Mouse (Mus musculus): ENCODE measurements around the gene Ddx50. TPM values are rescaled to one million over a fixed set of nuclear protein-coding genes. Genes with fewer than 3 reads are reported as not detected.
A peak's percentile ranks its signal among the peaks of the same experiment; 100 is the strongest.

Gene Ddx50
- total and polyA plus RNA-seq, 3 experiments, result 51.8 to 71.5 TPM; not detected in 1

DNA sequence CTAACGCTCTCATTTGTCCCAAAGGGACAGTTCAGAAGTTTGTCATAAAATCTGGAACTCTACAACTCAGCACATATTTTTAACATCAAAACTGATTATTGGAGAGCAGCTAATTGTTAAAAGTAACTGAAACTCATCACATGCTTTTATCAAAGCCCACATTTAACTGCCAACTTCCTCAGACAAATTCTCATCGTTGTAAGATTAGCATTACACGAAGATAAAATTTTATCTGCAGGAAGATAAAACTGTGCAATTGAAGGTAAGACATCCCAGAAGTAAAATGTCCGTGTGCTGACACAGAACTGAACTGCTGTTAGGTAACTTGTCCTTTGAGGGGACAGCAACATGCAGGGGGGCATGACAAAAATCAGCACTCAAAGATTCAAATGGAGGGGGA is 82.2 kb downstream of the Ddx50 start (continued):
- TF ChIP-seq POLR2A (IDR thresholded peaks at IDR 0.05; ENCODE audit: control insufficient read depth in 1 of 2, insufficient read depth in 1 of 2, low read depth in 1 of 2, low read length in 2 of 2, poor library complexity in 1 of 2) (no peak), MYC (IDR thresholded peaks at IDR 0.05; ENCODE audit: low read depth, low read length) (peak; percentile 59; the same call in 1 of the 2 replicates), TBP (IDR thresholded peaks at IDR 0.05; ENCODE audit: low read depth, low read length) (no peak), ZKSCAN1 (IDR thresholded peaks at IDR 0.05; ENCODE audit: low read depth, low read length) (no peak), NELFE (IDR thresholded peaks at IDR 0.05; ENCODE audit: low read depth, low read length) (no peak), ZMIZ1 (IDR thresholded peaks at IDR 0.05; ENCODE audit: low read depth, low read length) (no peak), JUND (IDR thresholded peaks at IDR 0.05; ENCODE audit: low read depth, low read length) (no peak), CTCF (IDR thresholded peaks at IDR 0.05 in 2 of 3, conservative IDR thresholded peaks at IDR 0.05 in 1 of 3; ENCODE audit: control insufficient read depth in 1 of 3, insufficient read depth in 1 of 3, low read depth in 2 of 3, low read length in 3 of 3, poor library complexity in 1 of 3, severe bottlenecking in 1 of 3) (no peak), SIN3A (IDR thresholded peaks at IDR 0.05; ENCODE audit: low read length) (peak; percentile 96), CHD2 (IDR thresholded peaks at IDR 0.05; ENCODE audit: low read length) (peak; percentile 17; the same call in 1 of the 2 replicates), KAT2A (conservative IDR thresholded peaks at IDR 0.05; ENCODE audit: low read depth, low read length) (0 out of 2 replicates have a peak, but pooled peaks have one; percentile 47), TAL1 (IDR thresholded peaks at IDR 0.05; ENCODE audit: low read length) (no peak), USF2 (IDR thresholded peaks at IDR 0.05; ENCODE audit: borderline replicate concordance in 1 of 2, insufficient read depth in 1 of 2, low read depth in 1 of 2, low read length in 2 of 2) (no peak), POLR2AphosphoS2 (IDR thresholded peaks at IDR 0.05; ENCODE audit: low read length) (no peak), MEF2A (IDR thresholded peaks at IDR 0.05; ENCODE audit: extremely low read depth, insufficient replicate concordance, low read depth, low read length, poor library complexity, severe bottlenecking) (peak; percentile 83), ZNF384 (IDR thresholded peaks at IDR 0.05; ENCODE audit: low read depth, low read length) (peak; percentile 69; the same call in 1 of the 2 replicates), USF1 (IDR thresholded peaks at IDR 0.05; ENCODE audit: low read depth, low read length) (peak; percentile 55), MYB (IDR thresholded peaks at IDR 0.05; ENCODE audit: low read depth, low read length) (peak; percentile 99), MAFK (IDR thresholded peaks at IDR 0.05; ENCODE audit: borderline replicate concordance, low read depth, low read length) (peak; percentile 66; the same call in 1 of the 2 replicates)

Other genes with a start within 250 kb of the Ddx50 start
- 0.42 and 0.69 TPM in 2 replicates for gene Hkdc1, start 228.7 kb downstream of the Ddx50 start, total RNA-seq (2012; rRNA removed)
- under 1 TPM in 1 of 2 experiments, not detected in 1; 0.38 TPM for gene Hkdc1, start 228.7 kb downstream of the Ddx50 start, polyA plus RNA-seq (2012; ENCODE audit: insufficient read depth in 1 of 2, insufficient read length in 2 of 2, low read depth in 1 of 2, low replicate concordance in 2 of 2, missing spikeins in 1 of 2)
- gene 4930507D05Rik, start 201.7 kb downstream of the Ddx50 start, total RNA-seq (2012; rRNA removed), result 0.36 and 0.58 TPM in 2 replicates
- gene 4930507D05Rik, start 201.7 kb downstream of the Ddx50 start, polyA plus RNA-seq (2012; ENCODE audit: insufficient read depth in 1 of 2, insufficient read length in 2 of 2, low read depth in 1 of 2, low replicate concordance in 2 of 2, missing spikeins in 1 of 2), result under 1 TPM in 1 of 2 experiments, not detected in 1; 0.33 TPM
- 42.3 and 51.8 TPM in 2 replicates for gene Supv3l1, start 201.5 kb downstream of the Ddx50 start, total RNA-seq (2012; rRNA removed)
- gene Supv3l1, start 201.5 kb downstream of the Ddx50 start, polyA plus RNA-seq (2012; ENCODE audit: insufficient read depth in 1 of 2, insufficient read length in 2 of 2, low read depth in 1 of 2, low replicate concordance in 2 of 2, missing spikeins in 1 of 2), result 10 to 100 TPM in 1 of 2 experiments, not detected in 1; 72.0 TPM
- 34.2 and 43.6 TPM in 2 replicates for gene Vps26a, start 164.4 kb downstream of the Ddx50 start, total RNA-seq (2012; rRNA removed)
- gene Vps26a, start 164.4 kb downstream of the Ddx50 start, polyA plus RNA-seq (2012; ENCODE audit: insufficient read depth in 1 of 2, insufficient read length in 2 of 2, low read depth in 1 of 2, low replicate concordance in 2 of 2, missing spikeins in 1 of 2), result 10 to 100 TPM in 1 of 2 experiments, not detected in 1; 64.1 TPM
- gene Srgn, start 123.8 kb downstream of the Ddx50 start, total RNA-seq (2012; rRNA removed), result 217 and 236 TPM in 2 replicates
- 100 to 1,000 TPM in 1 of 2 experiments, not detected in 1; 164 TPM for gene Srgn, start 123.8 kb downstream of the Ddx50 start, polyA plus RNA-seq (2012; ENCODE audit: insufficient read depth in 1 of 2, insufficient read length in 2 of 2, low read depth in 1 of 2, low replicate concordance in 2 of 2, missing spikeins in 1 of 2)
- 17.3 and 17.6 TPM in 2 replicates for gene Kif1bp, start 72.8 kb downstream of the Ddx50 start, total RNA-seq (2012; rRNA removed)
- 100 to 1,000 TPM in 1 of 2 experiments, 10 to 100 TPM in 1; 24.7 to 177 TPM for gene Kif1bp, start 72.8 kb downstream of the Ddx50 start, polyA plus RNA-seq (2012; ENCODE audit: insufficient read depth in 1 of 2, insufficient read length in 2 of 2, low read depth in 1 of 2, low replicate concordance in 2 of 2, missing spikeins in 1 of 2)
- 299 and 313 TPM in 2 replicates for gene Ddx21, start 48.9 kb downstream of the Ddx50 start, total RNA-seq (2012; rRNA removed)
- gene Ddx21, start 48.9 kb downstream of the Ddx50 start, polyA plus RNA-seq (2012; ENCODE audit: insufficient read depth in 1 of 2, insufficient read length in 2 of 2, low read depth in 1 of 2, low replicate concordance in 2 of 2, missing spikeins in 1 of 2), result 1,000 to 10,000 TPM in 1 of 2 experiments, 100 to 1,000 TPM in 1; 386 to 2,442 TPM
- gene Stox1, start 74.9 kb upstream of the Ddx50 start, total RNA-seq (2012; rRNA removed), result not detected in 2 replicates
- gene Stox1, start 74.9 kb upstream of the Ddx50 start, polyA plus RNA-seq (2012; ENCODE audit: insufficient read depth in 1 of 2, insufficient read length in 2 of 2, low read depth in 1 of 2, low replicate concordance in 2 of 2, missing spikeins in 1 of 2), result not detected
- 41.5 and 46.4 TPM in 2 replicates for gene Ccar1, start 141.1 kb upstream of the Ddx50 start, total RNA-seq (2012; rRNA removed)
- 10 to 100 TPM; 65.4 to 66.8 TPM for gene Ccar1, start 141.1 kb upstream of the Ddx50 start, polyA plus RNA-seq (2012; ENCODE audit: insufficient read depth in 1 of 2, insufficient read length in 2 of 2, low read depth in 1 of 2, low replicate concordance in 2 of 2, missing spikeins in 1 of 2)